Mouse (Mus musculus) liver, embryonic 16.5 days (tissue): ENCODE data around the gene 2310022A10Rik. TPM values are rescaled to one million over a fixed set of nuclear protein-coding genes. Genes with fewer than 3 reads are reported as not detected.

Source experiments
- ATAC-seq: fragments of 200-750 bp; cut with Nextera tagmentation; 2 replicates; pipeline ENCODE4 v1.8.0; 2017; ENCODE audit warnings: low read depth, mild to moderate bottlenecking, moderate number of reproducible peaks, moderate library complexity
- H3K27ac ChIP-seq: fragments of 300-500 bp; sonication (generic); 2 replicates; pipeline ENCODE4 v1.5.1; 2014; ENCODE audit warnings: mild to moderate bottlenecking, low read length
- H3K27me3 ChIP-seq: fragments of 300-500 bp; sonication (generic); 2 replicates; pipeline ENCODE4 v1.6.1; 2014; ENCODE audit warnings: low read depth, low read length, mixed read lengths; ENCODE audit not compliant: control insufficient read depth, insufficient read depth
- H3K36me3 ChIP-seq: fragments of 300-500 bp; sonication (generic); 2 replicates; pipeline ENCODE4 v1.6.1; 2014; ENCODE audit warnings: mild to moderate bottlenecking; ENCODE audit not compliant: control insufficient read depth, insufficient read depth
- H3K4me1 ChIP-seq: fragments of 300-500 bp; sonication (generic); 2 replicates; pipeline ENCODE4 v1.6.1; 2014; ENCODE audit warnings: low read depth, low read length, mixed read lengths; ENCODE audit not compliant: control insufficient read depth
- H3K4me2 ChIP-seq: fragments of 300-500 bp; sonication (generic); 2 replicates; pipeline ENCODE4 v1.6.1; 2014; ENCODE audit warnings: low read depth, low read length, mixed read lengths
- H3K4me3 ChIP-seq: fragments of 300-500 bp; sonication (generic); 2 replicates; pipeline ENCODE4 v1.5.1; 2014; ENCODE audit warnings: low read depth, mild to moderate bottlenecking, low read length
- H3K9ac ChIP-seq: fragments of 300-500 bp; sonication (generic); 2 replicates; pipeline ENCODE4 v1.6.1; 2014; ENCODE audit warnings: low read depth, low read length
- H3K9me3 ChIP-seq: fragments of 300-500 bp; sonication (generic); replicated peaks from 2 replicates; pipeline ENCODE4 v1.6.1; 2016; ENCODE audit warnings: low read length; ENCODE audit not compliant: control insufficient read depth
- WGBS: fragments of 180-500 bp; shearing (Covaris S2); extraction: QIAGEN DNeasy Blood & Tissue Kit; methylation state at CpG from one replicate; pipeline ENCODE4 v1.1.7; 2014; ENCODE audit not compliant: insufficient replicate concordance; 5-methylcytosine and 5-hydroxymethylcytosine counted together
- polyA plus RNA-seq: library from polyadenylated mRNA; unstranded; fragments of >200 nt; fragmentation: Nextera tagmentation; extraction: Ambion mirVana; gene quantifications from 2 replicates; pipeline ENCODE4 v1.2.1, GENCODE M21; 2015

2310022A10Rik gene
- polyA plus RNA-seq, 1 experiment from 2014 or later: 16.1 TPM

GRCm38 (mm10) chr7:27536618-27537017 lies 16.4 kb upstream of the 2310022A10Rik start:
- WGBS: 73% methylated on average over 6 of the region's 6 CpGs
- Histone ChIP-seq H3K36me3 (peaks cover 16% of the 10 kb centered on the region), H3K27me3 (no peaks in the 10 kb centered on the region), H3K9me3 (no peaks in the 10 kb centered on the region), H3K9ac (no peak overlapping the region), H3K4me1 (peaks cover 71% of the 10 kb centered on the region), H3K4me2 (no peak overlapping the region), H3K27ac (no peak overlapping the region; the same call in 1 of the 2 replicates), H3K4me3 (no peak overlapping the region)
- no peak for ATAC-seq

GRCm38 (mm10) chr7:27537998-27538397 lies 15.0 kb upstream of the 2310022A10Rik start:
- Histone ChIP-seq H3K27ac (peak overlapping the region; percentile 56), H3K27me3 (no peaks in the 10 kb centered on the region), H3K36me3 (peaks cover 9% of the 10 kb centered on the region), H3K4me3 (no peak overlapping the region), H3K9ac (no peak overlapping the region), H3K4me2 (no peak overlapping the region; the same call in 1 of the 2 replicates), H3K9me3 (no peaks in the 10 kb centered on the region), H3K4me1 (peaks cover 80% of the 10 kb centered on the region)
- no peak for ATAC-seq
- WGBS: 80% methylated on average over 8 of the region's 8 CpGs

GRCm38 (mm10) chr7:27538797-27539196 lies 14.2 kb upstream of the 2310022A10Rik start:
- Histone ChIP-seq H3K27me3 (no peaks in the 10 kb centered on the region), H3K9me3 (no peaks in the 10 kb centered on the region), H3K4me2 (peak overlapping the region; percentile 27), H3K36me3 (peaks cover 6% of the 10 kb centered on the region; the same call in 1 of the 2 replicates), H3K27ac (peak overlapping the region; percentile 87), H3K4me1 (peaks cover 81% of the 10 kb centered on the region), H3K9ac (peak overlapping the region; percentile 25; the same call in 1 of the 2 replicates), H3K4me3 (peak overlapping the region; percentile 23)
- ATAC-seq: peak; percentile 33
- 34% methylated on average over 2 of the region's 2 CpGs for WGBS

- peaks cover 74% of the 10 kb centered on the region for H3K4me1 ChIP-seq
- H3K4me2 ChIP-seq: peak overlapping the region; percentile 78
- H3K27ac ChIP-seq: peak overlapping the region; percentile 87
- H3K9me3 ChIP-seq: no peaks in the 10 kb centered on the region
- ATAC-seq: peak; percentile 88
- peaks cover 6% of the 10 kb centered on the region; the same call in 1 of the 2 replicates for H3K36me3 ChIP-seq
- H3K9ac ChIP-seq: peak overlapping the region; percentile 47
- peak overlapping the region; percentile 69 for H3K4me3 ChIP-seq
- WGBS: 36% methylated on average over 2 of the region's 2 CpGs
- no peaks in the 10 kb centered on the region for H3K27me3 ChIP-seq
Observed at GRCm38 (mm10) chr7:27540521-27540920, 12.5 kb upstream of the 2310022A10Rik start.

- peak overlapping the region; percentile 47 for H3K9ac ChIP-seq
- peak overlapping the region; percentile 78 for H3K4me2 ChIP-seq
- H3K4me3 ChIP-seq: peak overlapping the region; percentile 69
- peaks cover 70% of the 10 kb centered on the region for H3K4me1 ChIP-seq
- no peaks in the 10 kb centered on the region for H3K9me3 ChIP-seq
- peak overlapping the region; percentile 87 for H3K27ac ChIP-seq
- no peaks in the 10 kb centered on the region for H3K27me3 ChIP-seq
- no peak for ATAC-seq
- WGBS: 65% methylated on average over 6 of the region's 6 CpGs
- peaks cover 6% of the 10 kb centered on the region; the same call in 1 of the 2 replicates for H3K36me3 ChIP-seq
Observed at GRCm38 (mm10) chr7:27540935-27541334, 12.1 kb upstream of the 2310022A10Rik start.

GRCm38 (mm10) chr7:27541431-27541830 lies 11.6 kb upstream of the 2310022A10Rik start:
- peaks cover 2% of the 10 kb centered on the region; the same call in 1 of the 2 replicates for H3K36me3 ChIP-seq
- peak overlapping the region; percentile 78 for H3K4me2 ChIP-seq
- H3K27me3 ChIP-seq: no peaks in the 10 kb centered on the region
- H3K4me3 ChIP-seq: peak overlapping the region; percentile 69
- H3K27ac ChIP-seq: peak overlapping the region; percentile 87; the same call in 1 of the 2 replicates
- H3K4me1 ChIP-seq: peaks cover 65% of the 10 kb centered on the region
- H3K9me3 ChIP-seq: no peaks in the 10 kb centered on the region
- peak overlapping the region; percentile 79 for H3K9ac ChIP-seq
- 76% methylated on average over 16 of the region's 16 CpGs for WGBS
- ATAC-seq: no peak

GRCm38 (mm10) chr7:27541922-27542321 lies 11.1 kb upstream of the 2310022A10Rik start:
- Histone ChIP-seq H3K27ac (peak overlapping the region; percentile 87), H3K27me3 (no peaks in the 10 kb centered on the region)

GRCm38 (mm10) chr7:27542392-27543033 lies 10.5 kb upstream of the 2310022A10Rik start:
- Histone ChIP-seq H3K27ac (peak overlapping the region; percentile 87), H3K36me3 (no peaks in the 10 kb centered on the region), H3K9ac (peak overlapping the region; percentile 79), H3K9me3 (no peaks in the 10 kb centered on the region), H3K4me2 (peak overlapping the region; percentile 78), H3K4me3 (peak overlapping the region; percentile 69), H3K27me3 (no peaks in the 10 kb centered on the region), H3K4me1 (peaks cover 57% of the 10 kb centered on the region)
- peak; percentile 74 for ATAC-seq
- 2% methylated on average over 30 of the region's 30 CpGs for WGBS

More at GRCm38 (mm10) chr7:27541922-27542321, 11.1 kb upstream of the 2310022A10Rik start:
- Histone ChIP-seq H3K9ac (peak overlapping the region; percentile 79), H3K36me3 (no peaks in the 10 kb centered on the region), H3K4me1 (peaks cover 61% of the 10 kb centered on the region), H3K4me2 (peak overlapping the region; percentile 78), H3K9me3 (no peaks in the 10 kb centered on the region), H3K4me3 (peak overlapping the region; percentile 69)
- no peak for ATAC-seq
- 62% methylated on average over 5 of the region's 5 CpGs for WGBS

- no peaks in the 10 kb centered on the region for H3K9me3 ChIP-seq
- no peaks in the 10 kb centered on the region for H3K36me3 ChIP-seq
- no peaks in the 10 kb centered on the region for H3K27me3 ChIP-seq
- peak overlapping the region; percentile 69 for H3K4me3 ChIP-seq
- peak overlapping the region; percentile 87 for H3K27ac ChIP-seq
- peak overlapping the region; percentile 79 for H3K9ac ChIP-seq
- H3K4me1 ChIP-seq: peaks cover 51% of the 10 kb centered on the region
- peak overlapping the region; percentile 78 for H3K4me2 ChIP-seq
- no peak for ATAC-seq
- 38% methylated on average over 6 of the region's 6 CpGs for WGBS
Observed at GRCm38 (mm10) chr7:27543065-27543464, 10.0 kb upstream of the 2310022A10Rik start.
